Mouse (Mus musculus): ENCODE results near the gene Exosc7.

GRCm38 (mm10) chr9:123185546-123185945 is 72.5 kb downstream of the Exosc7 start:
- TF ChIP-seq CTCF (IDR thresholded peaks at IDR 0.05; ENCODE audit: low read depth, low read length) (no peak), POLR2A (IDR thresholded peaks at IDR 0.05; ENCODE audit: borderline replicate concordance, low read depth, low read length) (no peak)

Data from bone marrow macrophage, adult 2 months (primary cell).